Mouse (Mus musculus) lung, embryonic 14.5 days (tissue): Measurements from ENCODE around the gene Fdps. TPM values are rescaled to one million over a fixed set of nuclear protein-coding genes. Genes with fewer than 3 reads are reported as not detected.

ENCODE experiments used
- ATAC-seq: fragments of 200-750 bp; cut with Nextera tagmentation; 2 replicates; pipeline ENCODE4 v1.8.0; 2017; ENCODE audit warnings: mild to moderate bottlenecking, moderate TSS enrichment, moderate library complexity; ENCODE audit not compliant: insufficient read depth
- DNase-seq: peaks from one replicate; pipeline ENCODE4 v3.0.0-alpha.2; 2015
- H3K27ac ChIP-seq: fragments of 300-500 bp; sonication (generic); 2 replicates; pipeline ENCODE4 v1.5.1; 2014; ENCODE audit warnings: low read depth, mild to moderate bottlenecking, moderate library complexity
- H3K27me3 ChIP-seq: fragments of 300-500 bp; sonication (generic); 2 replicates; pipeline ENCODE4 v1.6.1; 2014; ENCODE audit warnings: low read length, control low read depth; ENCODE audit not compliant: insufficient read depth
- H3K36me3 ChIP-seq: fragments of 300-500 bp; sonication (generic); 2 replicates; pipeline ENCODE4 v1.6.1; 2014; ENCODE audit warnings: control low read depth; ENCODE audit not compliant: insufficient read depth
- H3K4me1 ChIP-seq: fragments of 300-500 bp; sonication (generic); 2 replicates; pipeline ENCODE4 v1.6.1; 2014; ENCODE audit warnings: antibody characterized with exemption, control low read depth; ENCODE audit not compliant: insufficient read depth
- H3K4me2 ChIP-seq: fragments of 300-500 bp; sonication (generic); 2 replicates; pipeline ENCODE4 v1.6.1; 2014; ENCODE audit warnings: mild to moderate bottlenecking
- H3K4me3 ChIP-seq: fragments of 300-500 bp; sonication (generic); 2 replicates; pipeline ENCODE4 v1.5.1; 2014; ENCODE audit warnings: low read depth, low read length
- H3K9ac ChIP-seq: fragments of 300-500 bp; sonication (generic); 2 replicates; pipeline ENCODE4 v1.6.1; 2014
- H3K9me3 ChIP-seq: fragments of 300-500 bp; sonication (generic); 2 replicates; pipeline ENCODE4 v1.6.1; 2016; ENCODE audit warnings: low read depth, low read length, control low read depth
- CTCF ChIP-seq: IDR thresholded peaks from 2 replicates; pipeline ENCODE4 v1.5.1; 2016; ENCODE audit warnings: antibody characterized with exemption, low read depth
- WGBS: fragments of 180-500 bp; shearing (Covaris S2); extraction: QIAGEN DNeasy Blood & Tissue Kit; methylation state at CpG from one replicate; pipeline ENCODE4 v1.1.7; 2014; 5-methylcytosine and 5-hydroxymethylcytosine counted together
- polyA plus RNA-seq: library from polyadenylated mRNA; unstranded; fragments of >200 nt; fragmentation: Nextera tagmentation; extraction: Ambion mirVana; gene quantifications from 2 replicates; pipeline ENCODE4 v1.2.1, GENCODE M21; 2014

Gene Fdps
- polyA plus RNA-seq, 1 experiment from 2014 or later, result 177 TPM

DNA sequence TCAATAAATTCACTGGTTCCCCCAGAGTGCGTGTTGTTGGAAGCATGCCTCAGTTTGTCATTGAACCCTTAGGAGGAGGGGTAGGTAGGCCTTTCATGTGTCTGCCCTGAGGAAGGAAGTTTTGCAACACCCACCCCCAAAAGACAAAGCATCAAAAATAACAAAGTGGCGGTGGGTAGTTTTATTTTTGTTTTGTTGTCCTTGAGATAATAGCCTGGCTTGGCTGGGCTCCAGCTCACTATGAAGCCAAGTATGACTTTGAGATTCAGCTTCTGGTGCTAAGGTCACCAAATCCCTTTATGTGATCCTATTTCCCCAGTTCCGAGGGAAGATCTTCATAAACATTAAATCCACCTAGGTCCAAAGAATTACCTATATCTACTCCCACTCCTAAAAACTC is 22.5 kb upstream of the Fdps start:
- H3K36me3 ChIP-seq, result no peaks in the 10 kb centered on the region
- ATAC-seq (no peak), DNase-seq (peak; percentile 64)
- H3K9ac ChIP-seq, result no peak overlapping the region
- TF ChIP-seq CTCF, result no peak
- no peaks in the 10 kb centered on the region for H3K27me3 ChIP-seq
- WGBS, result 58% methylated on average over 3 of the region's 3 CpGs
- H3K4me1 ChIP-seq, result no peaks in the 10 kb centered on the region
- H3K9me3 ChIP-seq, result no peaks in the 10 kb centered on the region
- no peak overlapping the region for H3K27ac ChIP-seq
- no peak overlapping the region for H3K4me2 ChIP-seq
- H3K4me3 ChIP-seq, result no peak overlapping the region

DNA sequence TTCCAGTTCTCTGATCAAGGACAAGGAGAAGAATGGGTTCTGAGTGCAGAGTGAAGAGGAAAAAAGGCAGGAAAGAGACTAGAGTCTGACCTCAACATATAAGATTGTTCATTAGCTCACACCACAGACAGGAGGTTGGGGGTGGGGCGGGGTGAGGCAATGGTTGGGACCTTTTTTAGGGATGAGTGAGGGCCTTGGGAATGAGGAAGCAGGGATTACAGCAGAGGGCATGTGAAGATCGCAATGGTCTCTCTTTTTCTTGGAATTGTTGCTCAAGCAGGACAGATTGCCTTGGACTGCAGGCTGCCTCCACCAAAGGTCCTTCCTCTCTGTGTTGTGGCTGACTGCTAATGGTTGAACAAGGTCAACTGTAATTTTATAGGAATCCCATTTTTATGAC is 21.6 kb upstream of the Fdps start:
- Histone ChIP-seq H3K9me3 (no peaks in the 10 kb centered on the region), H3K4me1 (no peaks in the 10 kb centered on the region), H3K4me2 (no peak overlapping the region), H3K9ac (no peak overlapping the region), H3K4me3 (no peak overlapping the region), H3K27me3 (no peaks in the 10 kb centered on the region), H3K36me3 (no peaks in the 10 kb centered on the region), H3K27ac (no peak overlapping the region)
- no peak for DNase-seq
- WGBS, result 76% methylated on average over 2 of the region's 2 CpGs
- ATAC-seq, result no peak
- TF ChIP-seq CTCF, result no peak

DNA sequence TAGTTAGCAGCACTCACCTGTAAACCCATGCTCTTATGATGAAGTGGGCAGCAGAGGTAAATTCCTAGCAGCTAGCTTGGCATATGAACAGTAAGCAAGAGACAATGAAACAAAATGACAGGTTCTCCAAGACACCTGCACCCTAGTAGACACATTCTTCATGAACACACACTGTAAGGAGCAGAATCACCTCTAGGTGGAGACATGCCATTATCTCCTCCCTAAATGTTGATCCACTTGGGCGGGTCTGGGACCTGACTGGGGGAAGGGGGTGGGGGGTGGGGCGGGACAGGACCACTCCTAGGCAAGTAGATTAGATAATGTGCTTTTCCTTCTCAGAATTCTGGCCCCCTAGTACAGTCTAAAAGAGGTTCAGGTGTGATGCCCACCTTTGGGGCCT is 13.8 kb upstream of the Fdps start:
- no peaks in the 10 kb centered on the region for H3K27me3 ChIP-seq
- TF ChIP-seq CTCF, result peak; percentile 54
- H3K27ac ChIP-seq, result no peak overlapping the region
- DNase-seq (peak; percentile 51), ATAC-seq (no peak)
- no peaks in the 10 kb centered on the region for H3K36me3 ChIP-seq
- no peaks in the 10 kb centered on the region for H3K4me1 ChIP-seq
- H3K9me3 ChIP-seq, result no peaks in the 10 kb centered on the region
- no peak overlapping the region for H3K9ac ChIP-seq
- H3K4me2 ChIP-seq, result no peak overlapping the region
- no peak overlapping the region for H3K4me3 ChIP-seq
- 5% methylated on average over 2 of the region's 2 CpGs for WGBS

- Histone ChIP-seq H3K9me3 (no peaks in the 10 kb centered on the region), H3K4me1 (no peaks in the 10 kb centered on the region), H3K4me3 (no peak overlapping the region), H3K9ac (no peak overlapping the region), H3K36me3 (no peaks in the 10 kb centered on the region), H3K27me3 (no peaks in the 10 kb centered on the region), H3K4me2 (no peak overlapping the region), H3K27ac (no peak overlapping the region)
- DNase-seq (no peak), ATAC-seq (no peak)
- TF ChIP-seq CTCF, result no peak
- WGBS, result 69% methylated on average over 4 of the region's 4 CpGs
Observed at GRCm38 (mm10) chr3:89113058-89113457, 11.3 kb upstream of the Fdps start.

DNA sequence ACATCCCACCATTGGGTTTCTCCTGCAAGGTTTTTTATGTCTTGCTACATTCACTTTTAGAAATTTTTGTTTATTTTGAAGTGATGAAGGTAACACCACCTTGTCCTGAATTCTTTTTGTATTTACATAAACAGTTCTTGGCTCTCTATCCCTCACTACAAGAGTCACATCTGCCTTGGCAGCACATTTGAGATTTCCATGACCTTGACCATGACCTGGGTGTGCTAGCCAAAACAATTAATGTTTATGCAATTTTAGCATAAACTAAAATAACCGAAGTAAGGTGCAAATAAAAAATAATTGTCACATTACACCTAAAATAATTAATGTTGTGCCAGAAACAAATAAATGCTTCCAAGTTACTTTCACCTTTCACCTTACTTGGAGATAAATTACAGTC is 6.4 kb upstream of the Fdps start:
- H3K9me3 ChIP-seq, result no peaks in the 10 kb centered on the region
- no peaks in the 10 kb centered on the region for H3K4me1 ChIP-seq
- ATAC-seq (no peak), DNase-seq (no peak)
- 42% methylated on average over 1 of the region's 1 CpGs for WGBS
- H3K4me2 ChIP-seq, result no peak overlapping the region
- H3K4me3 ChIP-seq, result no peak overlapping the region
- no peaks in the 10 kb centered on the region for H3K27me3 ChIP-seq
- no peak for TF ChIP-seq CTCF
- no peaks in the 10 kb centered on the region for H3K36me3 ChIP-seq
- no peak overlapping the region for H3K27ac ChIP-seq
- H3K9ac ChIP-seq, result no peak overlapping the region

DNA sequence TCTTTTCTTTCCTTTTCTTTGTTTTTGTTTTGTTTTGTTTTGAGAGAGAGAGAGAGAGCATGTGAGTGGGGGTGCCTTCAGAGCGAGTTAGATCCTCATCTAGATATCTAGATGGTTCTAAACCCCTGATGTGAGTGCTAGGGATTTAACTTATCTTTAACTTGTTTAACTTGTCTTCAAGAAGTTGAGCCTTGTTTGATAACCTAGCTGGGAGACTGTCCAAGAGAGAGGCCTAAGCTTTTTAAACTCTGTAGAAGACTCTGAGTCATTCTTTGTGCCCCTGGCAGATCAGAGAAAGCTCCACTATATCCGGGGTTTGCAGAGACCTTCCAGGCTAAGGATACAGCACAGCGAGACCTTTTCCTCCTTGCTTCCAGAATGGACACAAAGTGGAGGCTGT is 5.8 kb upstream of the Fdps start:
- Histone ChIP-seq H3K27ac (no peak overlapping the region), H3K9ac (no peak overlapping the region), H3K9me3 (no peaks in the 10 kb centered on the region), H3K36me3 (no peaks in the 10 kb centered on the region), H3K27me3 (no peaks in the 10 kb centered on the region), H3K4me2 (no peak overlapping the region), H3K4me1 (no peaks in the 10 kb centered on the region), H3K4me3 (no peak overlapping the region)
- 44% methylated on average over 3 of the region's 3 CpGs for WGBS
- no peak for ATAC-seq
- no peak for DNase-seq
- no peak for TF ChIP-seq CTCF

DNA sequence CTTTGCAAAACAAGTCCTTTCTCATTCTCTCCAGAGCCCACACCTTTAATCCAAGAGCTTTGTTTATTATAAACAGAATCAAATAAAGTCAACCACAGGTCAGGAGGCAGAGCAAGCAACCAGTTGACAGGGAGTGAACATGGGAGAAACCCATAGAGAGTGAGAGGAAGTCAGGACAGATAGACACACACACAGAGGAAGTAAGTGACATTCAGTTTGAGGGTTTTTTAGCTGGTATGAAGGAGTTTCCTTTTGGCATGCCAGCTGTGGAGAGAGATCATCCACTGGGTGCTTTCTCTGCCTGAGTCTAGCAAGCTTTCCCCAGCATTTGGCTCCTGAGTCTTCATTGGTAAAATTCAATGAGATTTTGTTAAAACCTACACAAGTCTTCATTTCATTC is 5.1 kb upstream of the Fdps start:
- DNase-seq (no peak), ATAC-seq (no peak)
- Histone ChIP-seq H3K4me1 (no peaks in the 10 kb centered on the region), H3K4me3 (no peak overlapping the region), H3K27me3 (no peaks in the 10 kb centered on the region), H3K9ac (no peak overlapping the region), H3K27ac (no peak overlapping the region), H3K36me3 (no peaks in the 10 kb centered on the region), H3K4me2 (no peak overlapping the region), H3K9me3 (no peaks in the 10 kb centered on the region)
- no peak for TF ChIP-seq CTCF

DNA sequence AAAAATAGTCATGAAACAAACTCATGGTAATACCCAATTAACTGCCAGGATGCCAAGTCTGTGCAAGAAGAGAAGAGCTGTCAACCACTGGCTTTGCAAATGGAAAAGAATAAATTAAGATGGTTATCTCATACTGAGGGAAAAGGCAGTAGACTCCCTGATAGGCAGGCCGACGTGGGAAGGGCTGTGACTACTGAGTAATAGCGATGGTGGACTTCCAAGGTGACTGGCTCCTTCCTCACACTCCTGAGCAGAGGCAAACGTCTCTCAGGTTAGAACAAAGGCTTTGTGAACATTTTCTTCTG is 1.5 kb upstream of the Fdps start:
- no peak for ATAC-seq
- WGBS, result 60% methylated on average over 4 of the region's 4 CpGs

More for the DNA sequence above, 1.5 kb upstream of the Fdps start:
- H3K4me2 ChIP-seq, result no peak overlapping the region
- H3K4me3 ChIP-seq, result no peak overlapping the region
- H3K4me1 ChIP-seq, result peaks cover 5% of the 10 kb centered on the region
- no peak for DNase-seq
- peaks cover 19% of the 10 kb centered on the region for H3K36me3 ChIP-seq
- TF ChIP-seq CTCF, result no peak
- no peak overlapping the region for H3K27ac ChIP-seq
- no peaks in the 10 kb centered on the region for H3K27me3 ChIP-seq
- H3K9ac ChIP-seq, result no peak overlapping the region
- no peaks in the 10 kb centered on the region for H3K9me3 ChIP-seq
